Mouse (Mus musculus): ENCODE results near the gene Hexim2. TPM values are rescaled to one million over a fixed set of nuclear protein-coding genes. Genes with fewer than 3 reads are reported as not detected.

Gene Hexim2
- polyA plus RNA-seq (2015; fragmentation: Nextera tagmentation; extraction: Ambion mirVana), result 15.0 and 16.2 TPM in 2 replicates

DNA sequence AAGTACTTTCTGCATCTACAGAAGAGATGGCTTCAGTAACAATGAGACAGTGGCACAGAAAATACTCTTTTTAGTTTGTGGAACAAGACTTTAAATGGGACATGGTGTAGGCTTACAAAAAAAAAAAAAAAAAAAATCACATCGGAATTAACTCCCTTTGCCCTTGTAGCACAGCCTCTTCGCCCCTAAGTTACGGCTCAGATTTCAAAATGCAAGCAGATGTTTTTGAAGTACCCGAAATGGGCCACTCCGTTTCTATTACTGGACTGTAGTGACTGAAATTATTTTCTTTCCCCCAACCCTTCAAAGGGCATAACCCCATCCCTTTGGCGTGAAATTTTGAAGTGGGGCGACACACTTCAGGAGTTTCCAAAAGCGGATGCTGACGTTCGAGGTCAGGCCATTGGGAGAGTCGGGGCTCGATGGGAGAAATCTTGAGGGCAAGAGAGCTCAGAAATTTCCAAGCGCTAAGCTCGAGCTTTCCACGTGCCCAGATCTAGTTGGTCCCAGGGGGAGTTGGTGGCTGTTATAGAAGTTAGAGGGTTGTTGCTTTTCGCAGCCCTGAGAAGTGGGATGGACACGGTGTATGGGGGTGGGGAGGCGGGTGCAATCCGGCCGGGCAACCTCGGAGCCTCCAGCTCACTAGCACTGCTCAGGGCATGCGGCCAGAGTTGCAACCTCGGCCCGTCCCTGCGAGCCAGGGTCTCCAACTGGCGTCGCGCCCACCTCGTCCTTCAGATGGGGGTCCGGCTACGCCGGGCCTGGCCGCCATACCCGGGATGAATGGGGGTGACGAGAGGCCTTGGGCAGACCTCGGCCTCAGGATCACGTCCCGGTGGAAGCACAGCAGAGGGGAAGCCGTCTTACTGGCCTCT is at the start of gene Hexim2:
Gene Hexim2 (plus strand): TSS at position 729 of the 875 bp plus-strand sequence.
- Histone ChIP-seq H3K4me3 (peak within 1 kb of the TSS; percentile 88), H3K4me2 (peak within 1 kb of the TSS; percentile 69), H3K36me3 (no peaks in the 10 kb centered on the region; the same call in 1 of the 2 replicates), H3K9ac (peak within 1 kb of the TSS; percentile 100), H3K4me1 (peaks cover 42% of the 10 kb centered on the region), H3K9me3 (no peaks in the 10 kb centered on the region), H3K27ac (peak within 1 kb of the TSS; percentile 99), H3K27me3 (no peaks in the 10 kb centered on the region)
- under 1% methylated on average over 39 of the region's 39 CpGs for WGBS
- ATAC-seq (ENCODE audit: insufficient number of reproducible peaks, insufficient read depth, low FRiP score, low TSS enrichment, low read depth), result peak; percentile 34

DNA sequence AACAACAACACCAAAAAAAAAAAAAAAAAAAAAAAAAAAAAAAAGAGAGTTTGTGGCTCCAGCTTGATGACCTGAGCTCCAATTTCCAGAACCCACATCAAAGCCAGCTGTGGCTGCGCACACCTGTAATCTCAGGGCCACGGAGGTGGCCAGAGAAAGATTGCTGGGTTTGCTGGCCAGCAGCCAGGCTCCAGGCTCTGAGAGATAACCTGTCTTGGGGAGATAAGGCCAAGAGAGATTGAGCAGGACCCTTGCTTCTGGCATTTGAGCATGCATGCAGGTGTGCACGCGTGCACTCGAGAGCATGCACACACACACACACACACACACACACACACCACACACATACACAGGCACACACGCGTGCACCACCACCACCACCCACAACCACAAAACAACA is 38.9 kb upstream of the Hexim2 start:
- H3K27ac ChIP-seq, result no peak overlapping the region
- no peaks in the 10 kb centered on the region for H3K36me3 ChIP-seq
- H3K9ac ChIP-seq, result no peak overlapping the region
- ATAC-seq (ENCODE audit: insufficient number of reproducible peaks, insufficient read depth, low FRiP score, low TSS enrichment, low read depth), result no peak
- WGBS, result 90% methylated on average over 7 of the region's 7 CpGs
- no peak overlapping the region for H3K4me2 ChIP-seq
- peaks cover 13% of the 10 kb centered on the region for H3K27me3 ChIP-seq
- H3K4me3 ChIP-seq, result no peak overlapping the region
- H3K4me1 ChIP-seq, result peaks cover 12% of the 10 kb centered on the region
- H3K9me3 ChIP-seq, result no peaks in the 10 kb centered on the region

DNA sequence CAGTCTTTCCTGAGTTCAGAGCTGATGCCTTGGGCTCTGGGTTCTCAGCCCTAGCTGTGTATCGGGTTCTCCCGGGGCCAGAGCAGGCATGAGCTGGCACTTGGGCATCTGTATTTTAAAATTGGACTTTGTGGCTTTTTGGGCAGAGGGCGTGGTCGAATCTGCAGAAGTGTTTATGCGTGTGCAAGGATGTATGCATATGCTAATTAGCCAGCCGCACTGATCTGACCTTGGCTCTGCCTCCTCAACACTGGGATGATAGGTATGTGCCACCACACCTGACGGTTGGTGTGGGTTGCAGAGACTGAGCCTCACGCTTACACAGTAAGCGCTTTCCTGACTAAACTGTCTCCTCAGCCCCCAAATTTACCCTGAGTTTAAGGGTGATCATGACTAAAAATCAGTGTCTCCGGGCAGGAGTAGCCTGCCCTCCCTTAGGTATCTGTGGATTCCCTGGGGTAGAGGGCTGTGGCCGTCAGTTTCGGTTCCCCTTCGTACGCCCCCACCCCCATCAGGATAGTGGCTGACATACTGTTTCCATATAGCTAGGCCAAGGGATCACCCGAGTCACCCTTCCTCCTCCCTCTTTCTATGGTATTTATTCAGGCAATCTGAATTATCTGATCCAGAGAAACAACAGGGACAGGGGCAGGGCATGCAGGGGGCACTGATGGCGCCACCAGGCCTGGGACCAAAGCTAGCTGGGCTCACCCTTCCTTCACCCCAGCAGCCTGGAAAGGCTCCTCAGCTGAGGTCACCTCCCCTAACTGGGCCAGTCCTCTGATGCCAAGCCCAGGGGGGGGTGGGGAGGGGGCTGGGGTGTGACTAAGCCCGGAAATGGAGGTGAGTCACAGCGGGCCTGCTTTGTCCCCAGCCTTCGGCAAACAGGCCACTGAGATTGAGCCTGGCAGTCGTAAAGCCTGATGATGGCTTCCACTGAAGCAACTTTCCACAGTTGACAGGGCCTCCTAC is 38.1 kb upstream of the Hexim2 start:
- WGBS, result 72% methylated on average over 20 of the region's 20 CpGs
- Histone ChIP-seq H3K4me2 (no peak overlapping the region), H3K9ac (no peak overlapping the region), H3K36me3 (no peaks in the 10 kb centered on the region), H3K9me3 (no peaks in the 10 kb centered on the region), H3K27ac (no peak overlapping the region), H3K4me1 (peaks cover 20% of the 10 kb centered on the region), H3K27me3 (peaks cover 18% of the 10 kb centered on the region), H3K4me3 (no peak overlapping the region)
- ATAC-seq (ENCODE audit: insufficient number of reproducible peaks, insufficient read depth, low FRiP score, low TSS enrichment, low read depth), result no peak

DNA sequence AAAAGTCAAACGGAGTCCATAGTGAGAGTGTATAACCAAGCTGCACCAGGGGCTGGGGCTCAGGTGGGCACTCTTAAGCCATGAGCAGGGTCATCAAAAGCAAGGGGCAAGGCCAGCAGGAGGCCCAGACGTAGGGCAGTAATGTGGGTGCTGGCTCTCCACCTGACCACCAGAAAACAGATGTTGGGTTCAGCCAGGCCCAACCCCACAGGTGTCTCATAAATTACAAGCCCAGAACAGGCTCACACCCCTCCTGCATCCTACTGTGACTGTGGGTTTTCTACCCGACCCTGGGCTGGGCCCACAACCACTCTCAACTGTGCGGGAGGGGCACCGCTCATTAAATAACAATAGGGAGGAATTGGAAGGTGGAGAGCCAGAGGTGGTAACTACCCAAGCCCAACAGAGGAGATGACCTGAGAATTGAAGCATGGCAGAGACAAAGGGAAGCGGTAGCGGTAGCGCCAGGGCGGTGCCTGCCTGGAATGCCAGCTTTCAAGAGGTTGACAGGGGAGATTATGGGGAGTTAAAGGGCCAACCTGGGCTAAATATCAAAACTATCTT is 37.0 kb upstream of the Hexim2 start:
- no peak overlapping the region for H3K4me2 ChIP-seq
- 65% methylated on average over 9 of the region's 9 CpGs for WGBS
- H3K36me3 ChIP-seq, result no peaks in the 10 kb centered on the region
- no peaks in the 10 kb centered on the region for H3K9me3 ChIP-seq
- no peak overlapping the region for H3K4me3 ChIP-seq
- H3K9ac ChIP-seq, result no peak overlapping the region
- no peak overlapping the region for H3K27ac ChIP-seq
- H3K4me1 ChIP-seq, result peaks cover 25% of the 10 kb centered on the region
- no peak for ATAC-seq (ENCODE audit: insufficient number of reproducible peaks, insufficient read depth, low FRiP score, low TSS enrichment, low read depth)
- peaks cover 29% of the 10 kb centered on the region for H3K27me3 ChIP-seq

DNA sequence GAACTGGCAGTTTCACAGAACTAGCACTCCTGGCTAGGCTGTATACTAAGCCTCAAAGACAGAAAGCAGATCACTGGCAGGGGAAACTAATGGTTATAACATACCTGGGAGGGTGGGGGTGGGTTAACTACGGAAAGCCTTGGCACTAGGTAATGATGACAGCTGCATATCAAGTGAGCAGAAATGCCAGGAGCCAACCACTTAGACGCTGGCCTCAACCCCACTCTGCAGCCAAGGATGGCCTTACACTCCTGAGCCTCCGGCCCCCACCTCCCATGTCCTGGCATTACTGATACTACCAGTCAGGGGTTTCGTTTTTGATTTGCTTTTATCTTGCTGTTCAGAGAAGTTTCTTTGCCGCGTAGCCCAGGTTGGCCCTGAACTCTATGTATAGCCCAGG is 36.4 kb upstream of the Hexim2 start:
- no peak for ATAC-seq (ENCODE audit: insufficient number of reproducible peaks, insufficient read depth, low FRiP score, low TSS enrichment, low read depth)
- no peak overlapping the region for H3K4me3 ChIP-seq
- WGBS, result 94% methylated on average over 6 of the region's 6 CpGs

DNA sequence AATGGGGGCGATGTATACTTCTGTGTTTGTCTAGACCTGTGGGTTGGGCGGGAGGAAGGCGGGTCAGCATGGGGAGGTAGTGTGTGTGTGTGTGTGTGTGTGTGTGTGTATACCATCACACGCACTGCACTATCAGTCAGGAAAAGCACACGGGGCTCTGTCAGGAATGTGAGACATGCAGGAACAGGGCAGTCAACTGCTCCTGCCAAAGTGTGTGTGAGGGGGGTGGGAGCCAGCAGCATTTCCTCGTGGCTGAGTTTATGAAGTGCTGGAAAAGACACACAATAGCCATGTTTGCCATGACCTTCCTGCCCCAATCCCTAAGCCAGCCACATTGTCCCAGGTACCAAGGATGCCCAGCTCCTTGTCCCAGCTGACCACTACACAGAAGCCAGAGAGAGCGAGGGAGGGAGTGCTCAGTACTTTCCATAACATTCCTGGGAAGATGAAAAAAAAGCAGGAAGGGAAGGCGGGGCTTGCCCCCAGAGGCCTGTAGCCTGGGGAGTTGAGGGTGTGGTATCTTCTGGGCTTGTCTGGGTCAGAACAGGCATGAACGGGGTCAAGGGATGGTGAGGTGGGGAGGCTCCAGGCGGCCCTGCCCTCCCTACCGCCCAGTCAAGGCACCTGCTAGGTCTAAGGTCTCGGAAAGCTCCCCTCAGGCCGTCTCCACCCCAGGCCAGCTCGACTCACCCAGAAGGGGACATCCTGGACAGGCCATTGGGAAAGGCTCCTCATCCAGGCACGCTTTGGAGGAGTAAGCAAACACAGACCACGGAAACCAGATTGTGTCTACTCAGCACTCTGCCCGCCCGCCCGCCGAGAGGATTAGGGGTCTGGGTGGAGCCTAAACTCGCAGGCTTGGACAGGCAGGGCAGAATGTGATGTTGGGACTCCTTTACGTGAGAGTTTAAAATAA is 35.0 kb upstream of the Hexim2 start:
- Histone ChIP-seq H3K9ac (peak overlapping the region; percentile 58), H3K27me3 (peaks cover 49% of the 10 kb centered on the region), H3K27ac (peak overlapping the region; percentile 68), H3K9me3 (no peaks in the 10 kb centered on the region), H3K4me1 (peaks cover 38% of the 10 kb centered on the region), H3K4me2 (peak overlapping the region; percentile 47), H3K4me3 (peak overlapping the region; percentile 28), H3K36me3 (no peaks in the 10 kb centered on the region)
- 18% methylated on average over 22 of the region's 22 CpGs for WGBS
- ATAC-seq (ENCODE audit: insufficient number of reproducible peaks, insufficient read depth, low FRiP score, low TSS enrichment, low read depth), result no peak

More for the DNA sequence above, 36.4 kb upstream of the Hexim2 start:
- Histone ChIP-seq H3K4me1 (peaks cover 26% of the 10 kb centered on the region), H3K9me3 (no peaks in the 10 kb centered on the region), H3K36me3 (no peaks in the 10 kb centered on the region), H3K27me3 (peaks cover 35% of the 10 kb centered on the region), H3K27ac (no peak overlapping the region), H3K9ac (no peak overlapping the region), H3K4me2 (no peak overlapping the region)

DNA sequence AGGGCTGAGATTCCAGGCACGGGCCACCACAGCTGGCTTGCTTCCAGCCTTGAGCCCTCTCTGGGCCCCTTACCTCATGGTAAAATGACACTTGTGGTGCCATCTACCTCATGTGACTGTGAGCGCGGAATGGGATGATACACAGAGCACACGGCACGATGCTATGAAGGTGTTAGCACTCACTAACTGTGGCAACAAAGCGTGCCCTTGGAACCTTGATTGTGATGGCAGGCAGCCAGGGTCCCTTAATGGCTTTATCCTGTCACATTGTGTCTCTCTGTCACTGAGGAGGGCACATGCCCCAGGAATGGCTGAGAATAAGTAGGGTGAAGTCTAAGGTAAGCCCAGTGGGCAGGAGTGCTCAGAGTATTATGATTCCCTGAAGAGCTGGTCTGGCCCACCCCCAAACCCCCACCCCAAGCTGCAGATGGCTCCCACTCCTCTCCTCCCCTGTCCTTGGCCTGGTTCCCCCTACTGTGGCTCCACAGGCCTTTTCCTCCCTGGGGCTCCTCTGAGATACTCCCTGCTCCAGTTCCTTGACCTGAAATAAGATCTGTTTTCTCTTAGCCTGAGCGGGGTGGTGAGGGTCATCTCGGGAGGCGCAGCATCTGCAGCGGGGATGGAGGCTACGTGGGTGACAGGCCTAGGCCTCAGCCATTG is 33.6 kb upstream of the Hexim2 start:
- Histone ChIP-seq H3K27me3 (peaks cover 51% of the 10 kb centered on the region), H3K9ac (no peak overlapping the region), H3K4me3 (no peak overlapping the region), H3K36me3 (no peaks in the 10 kb centered on the region), H3K9me3 (no peaks in the 10 kb centered on the region), H3K27ac (no peak overlapping the region), H3K4me1 (peaks cover 42% of the 10 kb centered on the region), H3K4me2 (no peak overlapping the region)
- 54% methylated on average over 11 of the region's 11 CpGs for WGBS
- ATAC-seq (ENCODE audit: insufficient number of reproducible peaks, insufficient read depth, low FRiP score, low TSS enrichment, low read depth), result no peak

DNA sequence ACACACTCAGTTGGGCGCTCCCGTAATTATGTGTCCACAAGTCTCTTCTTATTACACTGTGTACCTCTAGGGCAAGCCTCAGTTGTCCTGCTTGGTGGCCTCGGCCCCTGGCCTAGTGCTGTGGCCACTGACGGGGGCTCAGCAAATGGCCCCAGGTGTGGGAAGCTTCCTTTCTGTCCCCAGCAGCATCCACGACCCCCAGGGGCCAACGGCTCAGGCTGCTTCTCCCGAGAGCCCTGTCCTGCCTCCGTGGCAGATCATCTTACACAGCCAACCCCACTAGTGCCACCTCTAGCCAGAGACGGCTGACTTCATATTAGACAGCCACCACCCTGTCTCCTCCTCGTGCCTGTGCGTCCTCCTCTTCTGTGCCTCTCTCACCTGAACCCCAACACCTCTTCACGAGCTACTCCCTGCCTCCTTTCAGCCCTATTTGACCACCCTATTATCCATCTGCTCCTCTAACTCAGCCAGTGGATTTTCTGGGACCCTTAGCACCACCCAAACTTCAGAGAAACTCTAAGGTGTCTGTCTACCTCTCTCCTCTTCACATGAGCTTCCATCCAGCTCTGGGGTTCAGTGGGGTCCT is 32.8 kb upstream of the Hexim2 start:
- peaks cover 45% of the 10 kb centered on the region for H3K4me1 ChIP-seq
- peak overlapping the region; percentile 32; the same call in 1 of the 2 replicates for H3K9ac ChIP-seq
- no peak overlapping the region for H3K4me2 ChIP-seq
- H3K27me3 ChIP-seq, result peaks cover 57% of the 10 kb centered on the region
- 29% methylated on average over 12 of the region's 12 CpGs for WGBS
- no peak overlapping the region for H3K27ac ChIP-seq
- H3K36me3 ChIP-seq, result no peaks in the 10 kb centered on the region
- no peaks in the 10 kb centered on the region for H3K9me3 ChIP-seq
- ATAC-seq (ENCODE audit: insufficient number of reproducible peaks, insufficient read depth, low FRiP score, low TSS enrichment, low read depth), result no peak
- H3K4me3 ChIP-seq, result no peak overlapping the region

DNA sequence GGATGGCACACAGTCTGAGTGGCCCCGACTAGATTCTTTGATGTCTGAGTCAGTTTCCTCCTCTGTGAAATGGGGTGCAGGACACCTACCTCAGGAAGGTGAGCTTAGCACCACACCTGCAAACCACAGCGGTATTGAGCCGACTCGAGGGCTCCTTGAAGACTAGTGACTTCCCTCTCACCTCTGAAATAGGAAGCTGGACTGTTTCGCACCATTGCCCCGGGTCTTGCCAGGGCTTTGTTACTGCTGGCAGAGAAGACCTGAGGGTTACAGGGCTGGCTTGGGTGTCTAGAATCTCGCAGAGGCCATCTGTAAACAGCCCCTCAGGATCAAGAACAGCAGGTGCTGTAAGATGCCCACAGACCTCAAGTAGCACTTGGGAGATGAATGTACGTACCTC is 31.9 kb upstream of the Hexim2 start:
- Histone ChIP-seq H3K27me3 (peaks cover 67% of the 10 kb centered on the region), H3K27ac (no peak overlapping the region), H3K4me2 (no peak overlapping the region), H3K36me3 (no peaks in the 10 kb centered on the region), H3K4me1 (peaks cover 45% of the 10 kb centered on the region), H3K9ac (peak overlapping the region; percentile 16; the same call in 1 of the 2 replicates), H3K9me3 (no peaks in the 10 kb centered on the region), H3K4me3 (no peak overlapping the region)
- 70% methylated on average over 8 of the region's 8 CpGs for WGBS
- ATAC-seq (ENCODE audit: insufficient number of reproducible peaks, insufficient read depth, low FRiP score, low TSS enrichment, low read depth), result no peak

DNA sequence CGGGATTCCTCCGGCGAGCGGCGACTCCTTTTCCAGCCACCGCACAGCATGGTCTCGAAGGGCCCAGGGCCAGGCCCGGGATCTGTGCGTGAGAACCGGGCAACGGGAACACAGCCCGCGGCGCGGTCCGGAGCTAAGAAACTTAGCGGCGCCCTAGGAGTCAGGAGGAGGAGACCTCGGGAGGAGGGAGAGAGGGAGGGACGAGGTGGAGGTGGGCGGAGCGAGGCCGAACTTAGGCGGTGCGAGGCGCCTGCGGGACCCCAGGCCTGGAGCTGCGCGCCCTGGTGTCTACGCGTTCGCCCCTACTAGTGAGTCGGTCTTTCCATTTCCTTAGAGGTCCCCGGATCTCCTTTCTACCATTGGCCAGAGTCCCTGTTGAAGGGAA is 30.8 kb upstream of the Hexim2 start, which contains the start of the genes Plcd3 and Acbd4:
Gene Plcd3 (minus strand): TSS at position 178 of the 385 bp plus-strand sequence.
Gene Acbd4 (plus strand): TSS at position 202 of the 385 bp plus-strand sequence.
- Histone ChIP-seq H3K9ac (peak within 1 kb of the TSS; percentile 71), H3K9me3 (no peaks in the 10 kb centered on the region), H3K27ac (no peak within 1 kb of the TSS), H3K27me3 (peaks cover 69% of the 10 kb centered on the region), H3K4me2 (peak within 1 kb of the TSS; percentile 73), H3K36me3 (no peaks in the 10 kb centered on the region), H3K4me1 (peaks cover 45% of the 10 kb centered on the region), H3K4me3 (peak within 1 kb of the TSS; percentile 55)
- WGBS, result under 1% methylated on average over 34 of the region's 34 CpGs
- no peak for ATAC-seq (ENCODE audit: insufficient number of reproducible peaks, insufficient read depth, low FRiP score, low TSS enrichment, low read depth)

Measured in embryonic facial prominence, embryonic 13.5 days (tissue).